23 mouse cellular contexts compared by ENCODE assay signal in the genomic region with DNA sequence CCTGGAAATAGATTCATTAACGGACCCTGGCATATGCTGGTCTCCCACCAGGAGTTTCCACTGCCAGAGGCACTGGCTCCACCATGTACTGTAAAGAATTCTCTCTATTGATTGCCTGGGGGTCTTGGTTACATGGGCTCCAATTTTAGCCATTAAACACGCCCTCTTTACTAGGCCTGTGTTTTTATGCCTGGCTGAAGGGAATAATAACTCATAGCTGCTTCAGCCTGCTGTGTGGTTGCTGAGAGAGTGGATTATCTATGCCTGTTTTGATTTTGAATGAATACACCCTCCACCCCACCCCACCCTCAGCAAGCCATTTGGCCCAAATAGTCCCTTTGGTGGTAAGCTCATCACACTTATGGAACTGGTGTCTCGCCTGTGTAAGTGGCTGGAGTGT. TPM values are rescaled to one million over a fixed set of nuclear protein-coding genes. Genes with fewer than 3 reads are reported as not detected.
A peak's percentile ranks its signal among the peaks of the same experiment; 100 is the strongest.
DNase-seq lines count a peak whose midpoint lies in the region; ATAC-seq lines count a peak whose summit lies in the region.
"Had no signal": no experiment of that assay in that cellular context is flagged by ENCODE, and none has a peak within 500 bp of the region (broad histone marks: within the 10 kb centered on the region; RNA-seq: fewer than 3 reads in every experiment).

No protein-coding gene starts in this region.

- H3K36me3 ChIP-seq in midbrain, embryonic 14.5 days (ENCODE audit: control insufficient read depth, insufficient read depth, low read length): no peaks in the 10 kb centered on the region
- H3K36me3 ChIP-seq in midbrain, embryonic 10.5 days: no peaks in the 10 kb centered on the region
- no peaks in the 10 kb centered on the region for H3K36me3 ChIP-seq in forebrain, embryonic 14.5 days (ENCODE audit: control insufficient read depth, insufficient read depth, low read length)
- H3K36me3 ChIP-seq in hindbrain, embryonic 13.5 days: no peaks in the 10 kb centered on the region
- no peaks in the 10 kb centered on the region for H3K36me3 ChIP-seq in neural tube, embryonic 14.5 days (ENCODE audit: control insufficient read depth, insufficient read depth, low read length)
- H3K36me3 ChIP-seq: embryonic facial prominence, embryonic 13.5 days; heart, embryonic 10.5 days; kidney, embryonic 15.5 days; limb, embryonic 13.5 days; liver, embryonic 13.5 days had no signal

- no peaks in the 10 kb centered on the region for H3K4me1 ChIP-seq in midbrain, embryonic 14.5 days (ENCODE audit: control insufficient read depth, insufficient read depth, low read length)
- no peaks in the 10 kb centered on the region for H3K4me1 ChIP-seq in midbrain, embryonic 10.5 days
- no peaks in the 10 kb centered on the region for H3K4me1 ChIP-seq in forebrain, embryonic 14.5 days (ENCODE audit: control insufficient read depth, insufficient read depth, low read length)
- peaks cover 6% of the 10 kb centered on the region for H3K4me1 ChIP-seq in hindbrain, embryonic 13.5 days (replicated peaks)
- no peaks in the 10 kb centered on the region for H3K4me1 ChIP-seq in neural tube, embryonic 14.5 days (ENCODE audit: control insufficient read depth, insufficient read depth, low read length)
- H3K4me1 ChIP-seq: embryonic facial prominence, embryonic 13.5 days; heart, embryonic 10.5 days; kidney, embryonic 15.5 days; limb, embryonic 13.5 days; liver, embryonic 13.5 days had no signal

- no peak overlapping the region for H3K4me3 ChIP-seq in midbrain, embryonic 14.5 days (replicated peaks; ENCODE audit: low read depth, low read length)
- H3K4me3 ChIP-seq in midbrain, embryonic 10.5 days: no peak overlapping the region
- H3K4me3 ChIP-seq in forebrain, embryonic 14.5 days (ENCODE audit: low read depth, low read length): no peak overlapping the region
- H3K4me3 ChIP-seq in hindbrain, embryonic 13.5 days: no peak overlapping the region
- H3K4me3 ChIP-seq in neural tube, embryonic 14.5 days (ENCODE audit: low read depth, low read length): no peak overlapping the region
- H3K4me3 ChIP-seq: embryonic facial prominence, embryonic 13.5 days; erythroblast, embryonic 14.5 days; heart, embryonic 10.5 days; kidney, embryonic 15.5 days; limb, embryonic 13.5 days; liver, embryonic 13.5 days had no signal

- 35% methylated on average over 3 of the region's 3 CpGs for WGBS in midbrain, embryonic 14.5 days
- 74% methylated on average over 3 of the region's 3 CpGs for WGBS in midbrain, embryonic 10.5 days
- 41% methylated on average over 3 of the region's 3 CpGs for WGBS in forebrain, embryonic 14.5 days
- WGBS in hindbrain, embryonic 13.5 days: 48% methylated on average over 3 of the region's 3 CpGs
- WGBS in neural tube, embryonic 14.5 days: 25% methylated on average over 3 of the region's 3 CpGs

- H3K9me3 ChIP-seq in midbrain, embryonic 14.5 days (ENCODE audit: control insufficient read depth, low read length): no peaks in the 10 kb centered on the region
- 0 out of 2 replicates have a peak, but pooled peaks cover 3% of the 10 kb centered on the region for H3K9me3 ChIP-seq in midbrain, embryonic 10.5 days (replicated peaks)
- H3K9me3 ChIP-seq in forebrain, embryonic 14.5 days (replicated peaks; ENCODE audit: control insufficient read depth, low read length): no peaks in the 10 kb centered on the region
- H3K9me3 ChIP-seq in hindbrain, embryonic 13.5 days: no peaks in the 10 kb centered on the region
- no peaks in the 10 kb centered on the region for H3K9me3 ChIP-seq in neural tube, embryonic 14.5 days (ENCODE audit: control insufficient read depth, low read length)
- H3K9me3 ChIP-seq: embryonic facial prominence, embryonic 13.5 days; heart, embryonic 10.5 days; kidney, embryonic 15.5 days; limb, embryonic 13.5 days; liver, embryonic 13.5 days had no signal

- peak; percentile 33 for DNase-seq in midbrain, embryonic 14.5 days
- no peak for DNase-seq in midbrain, embryonic 10.5 days (ENCODE audit: low spot score)
- no peak for DNase-seq in forebrain, embryonic 14.5 days (ENCODE audit: low spot score)
- DNase-seq in embryo, embryonic 9.5 days (ENCODE audit: extremely low spot score): no peak
- DNase-seq in frontal cortex, postnatal 25 days (ENCODE audit: low spot score in 2 of 2): no peak
- DNase-seq: adrenal gland, adult 8-10 months; cerebellum, adult 18-20 months; heart, postnatal 4 days; kidney, postnatal 36 days; liver, embryonic 13.5 days; lung, adult 2 months; lung, postnatal 14 days; right cerebral cortex, postnatal 25 days; spleen, adult 18-20 months had no signal

- peak; percentile 48 for ATAC-seq in midbrain, embryonic 14.5 days (ENCODE audit: low FRiP score, low TSS enrichment)
- ATAC-seq in forebrain, embryonic 14.5 days: peak; percentile 29; the same call in 1 of the 2 replicates
- peak; percentile 69 for ATAC-seq in hindbrain, embryonic 13.5 days (ENCODE audit: low FRiP score)
- ATAC-seq in neural tube, embryonic 14.5 days (ENCODE audit: low read depth): peak; percentile 72
- ATAC-seq: activated CD4-positive, CD25-positive, alpha-beta regulatory T cell, adult 4 months; intestine, embryonic 16.5 days had no signal

- H3K9ac ChIP-seq in midbrain, embryonic 14.5 days (replicated peaks; ENCODE audit: low read length): no peak overlapping the region
- H3K9ac ChIP-seq in forebrain, embryonic 14.5 days (ENCODE audit: low read length): no peak overlapping the region
- no peak overlapping the region for H3K9ac ChIP-seq in hindbrain, embryonic 13.5 days
- H3K9ac ChIP-seq in neural tube, embryonic 14.5 days (replicated peaks; ENCODE audit: low read depth, low read length): no peak overlapping the region
- H3K9ac ChIP-seq: embryonic facial prominence, embryonic 13.5 days; kidney, embryonic 15.5 days; limb, embryonic 13.5 days; liver, embryonic 13.5 days had no signal

- no peak overlapping the region for H3K4me2 ChIP-seq in midbrain, embryonic 14.5 days (ENCODE audit: low read length)
- H3K4me2 ChIP-seq in forebrain, embryonic 14.5 days (ENCODE audit: low read length): no peak overlapping the region
- H3K4me2 ChIP-seq in hindbrain, embryonic 13.5 days: no peak overlapping the region
- no peak overlapping the region for H3K4me2 ChIP-seq in neural tube, embryonic 14.5 days (ENCODE audit: low read depth, low read length)
- H3K4me2 ChIP-seq: embryonic facial prominence, embryonic 13.5 days; kidney, embryonic 15.5 days; limb, embryonic 13.5 days; liver, embryonic 13.5 days had no signal

- H3K27me3 ChIP-seq in midbrain, embryonic 14.5 days (ENCODE audit: control insufficient read depth, insufficient read depth, low read length): no peaks in the 10 kb centered on the region
- H3K27me3 ChIP-seq in midbrain, embryonic 10.5 days (ENCODE audit: low read depth, poor library complexity, severe bottlenecking): no peaks in the 10 kb centered on the region
- no peaks in the 10 kb centered on the region for H3K27me3 ChIP-seq in forebrain, embryonic 14.5 days (replicated peaks; ENCODE audit: control insufficient read depth, insufficient read depth, low read length)
- H3K27me3 ChIP-seq in hindbrain, embryonic 13.5 days: no peaks in the 10 kb centered on the region
- H3K27me3 ChIP-seq in neural tube, embryonic 14.5 days (ENCODE audit: control insufficient read depth, insufficient read depth, low read length): no peaks in the 10 kb centered on the region
- H3K27me3 ChIP-seq: embryonic facial prominence, embryonic 13.5 days; kidney, embryonic 15.5 days; limb, embryonic 13.5 days; liver, embryonic 13.5 days had no signal

- H3K27ac ChIP-seq in midbrain, embryonic 14.5 days (replicated peaks; ENCODE audit: low read depth, low read length): no peak overlapping the region
- no peak overlapping the region for H3K27ac ChIP-seq in midbrain, embryonic 10.5 days (replicated peaks)
- H3K27ac ChIP-seq in forebrain, embryonic 14.5 days (ENCODE audit: low read depth, low read length): no peak overlapping the region
- H3K27ac ChIP-seq in hindbrain, embryonic 13.5 days: no peak overlapping the region
- H3K27ac ChIP-seq in neural tube, embryonic 14.5 days (ENCODE audit: low read depth, low read length): no peak overlapping the region
- H3K27ac ChIP-seq: embryonic facial prominence, embryonic 13.5 days; heart, embryonic 10.5 days; kidney, embryonic 15.5 days; limb, embryonic 13.5 days; liver, embryonic 13.5 days had no signal

RNA-seq across cellular contexts. Expression of gene Zmynd11, which starts 20.9 kb away (rescaled TPM):
- 146 and 198 TPM in 2 replicates for polyA plus RNA-seq in midbrain, embryonic 14.5 days (2014; fragmentation: Nextera tagmentation; extraction: Ambion mirVana)
- 104 and 111 TPM in 2 replicates for polyA plus RNA-seq in midbrain, embryonic 10.5 days (2016; fragmentation: Nextera tagmentation; extraction: Ambion mirVana)
- polyA plus RNA-seq in forebrain, embryonic 14.5 days (2014; fragmentation: Nextera tagmentation; extraction: Ambion mirVana): 148 and 179 TPM in 2 replicates
- polyA plus RNA-seq in hindbrain, embryonic 13.5 days (2015; fragmentation: Nextera tagmentation; extraction: Ambion mirVana): 142 and 145 TPM in 2 replicates
- polyA plus RNA-seq in neural tube, embryonic 14.5 days (2014; fragmentation: Nextera tagmentation; extraction: Ambion mirVana): 163 and 165 TPM in 2 replicates
